Mouse (Mus musculus) lung, adult 2 months (tissue): ENCODE data around the gene 4933407L21Rik. TPM values are rescaled to one million over a fixed set of nuclear protein-coding genes. Genes with fewer than 3 reads are reported as not detected.
"Not testable (repeated sequence)": the region's sequence is repeated elsewhere in the genome, so short reads cannot be mapped to it uniquely, and the experiment has no call there.

Experiments used
- DNase-seq: peaks from one replicate; pipeline ENCODE4 v3.0.0; 2022
- H3K4me1 ChIP-seq: fragments of 200-500 bp; 2 replicates; pipeline ENCODE4 v1.6.1; 2011; ENCODE audit warnings: low read length; ENCODE audit not compliant: control insufficient read depth, insufficient read depth
- H3K4me3 ChIP-seq: fragments of 200-500 bp; replicated peaks from 2 replicates; pipeline ENCODE3; 2011; ENCODE audit warnings: low read depth, mild to moderate bottlenecking, control low read depth, low read length; ENCODE audit errors: extremely low read depth
- CTCF ChIP-seq: fragments of 200-500 bp; IDR thresholded peaks from 2 replicates; pipeline ENCODE4 v1.5.1; 2011; ENCODE audit warnings: mild to moderate bottlenecking, low read length, control low read depth; ENCODE audit not compliant: insufficient read depth
- POLR2A ChIP-seq: fragments of 200-500 bp; IDR thresholded peaks from 2 replicates; pipeline ENCODE4 v1.6.1; 2011; ENCODE audit warnings: low read depth, mild to moderate bottlenecking, control low read depth, low read length, borderline replicate concordance; ENCODE audit errors: extremely low read depth
- WGBS: fragments of 180-500 bp; shearing (Covaris S2); methylation state at CpG from one replicate; pipeline ENCODE4 v1.1.7; 2018; 5-methylcytosine and 5-hydroxymethylcytosine counted together
- polyA plus RNA-seq: library from polyadenylated mRNA; depleted of rRNA; stranded (reverse); fragments of >200 nt; gene quantifications from 2 replicates; pipeline ENCODE4 v1.2.3, GENCODE M21; 2012; rRNA removed

Gene 4933407L21Rik
- polyA plus RNA-seq, 1 experiment, result not detected

DNA sequence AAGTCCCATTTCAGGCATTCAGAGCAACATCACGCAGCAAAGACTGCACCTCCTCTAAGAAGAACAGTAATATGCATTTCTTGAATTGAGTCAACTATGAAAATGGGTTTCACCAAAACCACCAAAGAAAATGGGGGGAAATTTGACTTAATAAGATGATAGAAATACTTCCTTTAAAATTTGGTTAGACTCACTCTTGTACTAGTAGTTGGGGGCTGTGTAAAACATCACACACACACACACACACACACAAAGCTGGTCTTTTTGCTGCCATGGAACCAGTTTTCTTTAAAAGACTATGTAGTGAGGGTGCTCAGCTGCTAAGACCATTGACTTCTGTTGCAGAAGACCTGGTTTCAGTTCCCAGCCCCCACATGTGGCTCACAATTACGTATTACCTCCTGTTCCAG lies 45.2 kb downstream of the 4933407L21Rik start:
- WGBS, result 83% methylated on average over 2 of the region's 2 CpGs
- TF ChIP-seq CTCF (no peak), POLR2A (no peak)
- Histone ChIP-seq H3K4me3 (no peak overlapping the region), H3K4me1 (no peaks in the 10 kb centered on the region)
- DNase-seq, result no peak

DNA sequence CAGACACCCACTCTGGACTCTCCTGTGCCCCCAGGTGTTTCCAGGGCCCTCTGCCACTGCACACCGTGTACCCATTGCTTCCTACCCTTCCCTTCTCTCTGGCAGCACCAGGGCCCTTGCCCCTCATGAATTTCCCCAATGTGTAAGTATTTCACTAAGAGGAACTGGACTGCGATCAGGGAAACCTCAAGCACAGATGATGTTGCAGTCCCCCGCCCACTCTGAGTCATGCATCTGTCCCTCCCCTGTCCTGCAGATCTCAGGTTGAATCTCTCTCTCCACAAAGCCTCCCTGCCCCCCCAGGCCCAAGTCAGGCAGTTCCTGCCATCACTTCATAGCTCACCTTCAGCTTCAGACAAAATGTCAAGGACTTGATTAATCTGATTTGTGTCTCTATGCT lies 49.4 kb downstream of the 4933407L21Rik start:
- TF ChIP-seq CTCF (no peak), POLR2A (no peak)
- DNase-seq, result no peak
- WGBS, result 62% methylated on average over 3 of the region's 3 CpGs
- Histone ChIP-seq H3K4me1 (no peaks in the 10 kb centered on the region), H3K4me3 (no peak overlapping the region)

DNA sequence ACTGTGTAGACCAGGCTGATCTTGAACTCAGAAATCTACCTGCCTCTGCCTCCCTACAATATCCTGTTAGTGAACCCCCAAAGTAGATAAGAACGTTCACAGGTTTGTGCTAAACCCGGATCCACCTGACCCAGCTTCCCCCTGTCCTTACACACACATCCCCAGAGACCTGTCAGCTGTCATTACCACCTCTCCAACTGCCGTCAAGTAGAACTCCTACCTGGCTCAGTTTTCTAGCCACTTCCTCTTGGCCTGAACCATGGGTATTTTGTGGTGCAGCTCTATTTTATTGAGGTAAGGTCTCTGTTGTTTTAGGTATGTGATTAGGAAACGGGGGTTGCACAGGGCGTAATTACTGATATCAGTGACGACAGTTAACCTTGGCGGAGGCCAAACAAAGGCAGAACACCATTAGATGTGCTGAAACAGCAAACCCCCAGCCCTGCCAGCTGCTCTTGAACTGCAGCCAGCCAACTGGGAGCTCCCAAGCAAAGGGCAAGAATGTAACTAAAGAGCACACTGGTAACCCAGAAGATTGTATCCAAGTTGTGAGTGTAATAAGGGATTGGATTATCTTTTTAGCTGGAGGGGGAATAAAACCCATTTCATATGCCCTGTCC lies 53.6 kb downstream of the 4933407L21Rik start:
- no peaks in the 10 kb centered on the region for H3K4me1 ChIP-seq
- WGBS, result 40% methylated on average over 7 of the region's 7 CpGs
- DNase-seq, result no peak

DNA sequence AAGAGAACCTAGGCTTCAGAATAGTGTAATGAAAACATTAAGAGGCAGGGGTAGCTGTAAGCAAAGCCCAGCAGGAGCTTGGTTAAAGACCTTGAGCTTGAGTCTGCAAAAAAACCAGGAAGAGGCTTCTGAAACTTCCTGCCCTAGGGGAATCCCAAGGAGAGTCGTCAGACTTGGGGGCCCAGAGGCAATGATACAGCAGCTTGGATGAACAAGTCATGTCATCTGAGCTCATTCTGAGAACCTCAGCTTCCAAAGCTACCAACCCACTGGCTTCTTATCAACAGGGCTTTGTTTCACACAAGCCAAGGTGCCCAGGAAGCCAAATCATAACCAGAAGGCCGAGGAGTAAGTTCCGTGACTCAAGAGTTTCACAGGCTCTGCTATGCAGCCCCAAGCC lies 57.5 kb downstream of the 4933407L21Rik start:
- 66% methylated on average over 3 of the region's 3 CpGs for WGBS
- no peak for DNase-seq
- Histone ChIP-seq H3K4me3 (no peak overlapping the region), H3K4me1 (no peaks in the 10 kb centered on the region)
- no peak for TF ChIP-seq POLR2A
- no peak for TF ChIP-seq CTCF

More for the DNA sequence above, 53.6 kb downstream of the 4933407L21Rik start:
- no peak overlapping the region for H3K4me3 ChIP-seq
- no peak for TF ChIP-seq POLR2A
- TF ChIP-seq CTCF, result no peak

DNA sequence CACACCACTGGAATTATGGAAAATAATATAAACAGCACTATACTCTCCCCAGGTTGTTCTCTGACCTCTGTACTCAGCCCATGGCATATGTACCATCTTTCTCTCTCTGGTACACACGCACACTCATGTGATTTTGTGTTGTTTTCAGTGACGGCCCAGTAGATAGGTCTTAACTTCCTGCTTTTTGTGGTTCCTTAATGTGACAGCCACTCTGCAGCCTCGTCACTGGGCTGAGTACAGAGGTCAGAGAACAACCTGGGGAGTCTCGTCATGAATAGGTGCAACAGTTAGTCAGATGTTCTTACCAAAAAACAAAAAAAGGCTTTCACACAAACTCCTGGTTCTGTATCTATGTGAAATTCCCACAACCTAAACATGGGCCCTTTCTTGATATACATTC lies 60.1 kb downstream of the 4933407L21Rik start:
- Histone ChIP-seq H3K4me1 (no peaks in the 10 kb centered on the region), H3K4me3 (no peak overlapping the region)
- no peak for DNase-seq
- WGBS, result 66% methylated on average over 4 of the region's 4 CpGs
- no peak for TF ChIP-seq CTCF
- no peak for TF ChIP-seq POLR2A

DNA sequence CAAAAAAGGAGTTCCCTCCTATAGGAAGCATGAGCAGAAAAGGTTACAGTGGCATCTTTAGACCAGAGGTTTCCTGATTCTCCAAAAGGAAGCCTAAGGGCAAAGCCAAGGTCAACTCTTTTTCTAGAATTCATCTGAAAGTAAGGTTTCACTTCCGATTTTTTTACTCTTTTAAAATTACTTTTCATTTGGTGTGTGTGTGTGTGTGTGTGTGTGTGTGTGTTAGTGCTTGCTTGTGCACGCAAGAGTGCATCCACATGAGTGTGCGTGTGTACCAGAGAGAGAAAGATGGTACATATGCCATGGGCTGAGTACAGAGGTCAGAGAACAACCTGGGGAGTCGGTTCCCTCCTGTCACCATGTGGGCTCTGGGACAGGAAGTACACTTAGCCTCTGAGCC lies 60.6 kb downstream of the 4933407L21Rik start:
- not testable (repeated sequence) for DNase-seq, H3K4me1 ChIP-seq, H3K4me3 ChIP-seq
- WGBS, result 78% methylated on average over 4 of the region's 4 CpGs

Other genes starting within 250 kb of the 4933407L21Rik start
- 3.0 and 3.6 TPM in 2 replicates for gene A630001G21Rik, start 149.8 kb upstream of the 4933407L21Rik start, polyA plus RNA-seq
- gene Cab39, start 135.0 kb upstream of the 4933407L21Rik start, polyA plus RNA-seq, result 43.8 and 48.3 TPM in 2 replicates
- 232 and 319 TPM in 2 replicates for gene Itm2c, start 34.2 kb upstream of the 4933407L21Rik start, polyA plus RNA-seq
- gene Gpr55, start 32.5 kb downstream of the 4933407L21Rik start, polyA plus RNA-seq, result 0.49 and 0.58 TPM in 2 replicates
- gene Spata3, start 88.3 kb downstream of the 4933407L21Rik start, polyA plus RNA-seq, result 0.21 TPM in 1 of 2 replicates, not detected in the other
- gene 2810459M11Rik, start 117.4 kb downstream of the 4933407L21Rik start, polyA plus RNA-seq, result 0.63 and 0.83 TPM in 2 replicates
- gene Psmd1, start 135.9 kb downstream of the 4933407L21Rik start, polyA plus RNA-seq, result 32.9 and 52.4 TPM in 2 replicates
- 0.42 and 0.73 TPM in 2 replicates for gene Htr2b, start 183.5 kb downstream of the 4933407L21Rik start, polyA plus RNA-seq
- gene Gm21972, start 205.2 kb downstream of the 4933407L21Rik start, polyA plus RNA-seq, result not detected in 2 replicates
- 4.0 and 5.3 TPM in 2 replicates for gene Armc9, start 226.3 kb downstream of the 4933407L21Rik start, polyA plus RNA-seq